Mouse (Mus musculus) ES-E14 (cell line): ENCODE data around the gene Mrps14. TPM values are rescaled to one million over a fixed set of nuclear protein-coding genes. Genes with fewer than 3 reads are reported as not detected.
A peak's percentile ranks its signal among the peaks of the same experiment; 100 is the strongest.

ENCODE experiments used
- DNase-seq: peaks from one replicate; pipeline ENCODE4 v3.0.0-alpha.2; 2013; ENCODE audit warnings: low read depth, low spot score
- H3K27ac ChIP-seq: 2 replicates; pipeline ENCODE4 v1.5.1; 2012; ENCODE audit warnings: low read depth, mild to moderate bottlenecking, low read length, moderate library complexity, mixed read lengths; ENCODE audit not compliant: poor library complexity, insufficient read depth, severe bottlenecking
- H3K36me3 ChIP-seq: 2 replicates; pipeline ENCODE4 v1.6.1; 2012; ENCODE audit warnings: mild to moderate bottlenecking, low read length, moderate library complexity, mixed read lengths; ENCODE audit not compliant: control insufficient read depth, poor library complexity, insufficient read depth, severe bottlenecking
- H3K4me1 ChIP-seq, 2 experiments: fragments of 150-350 bp in 1 of 2; sonication (generic) in 1 of 2; 2 replicates each; pipeline ENCODE4 v1.6.1; 2012; ENCODE audit warnings: low read length in 2 of 2, mild to moderate bottlenecking in 1 of 2, mixed read lengths in 1 of 2; ENCODE audit not compliant: control insufficient read depth in 2 of 2, insufficient read depth in 2 of 2, poor library complexity in 1 of 2
- H3K4me3 ChIP-seq, 2 experiments: fragments of 150-350 bp in 1 of 2; sonication (generic) in 1 of 2; 2 replicates each; pipeline ENCODE4 v1.5.1; 2012; ENCODE audit warnings: low read length in 2 of 2, low read depth in 1 of 2, mild to moderate bottlenecking in 1 of 2, mixed read lengths in 1 of 2; ENCODE audit not compliant: insufficient read depth in 1 of 2, poor library complexity in 1 of 2, severe bottlenecking in 1 of 2
- H3K9ac ChIP-seq: 2 replicates; pipeline ENCODE4 v1.6.1; 2012; ENCODE audit warnings: low read depth, mild to moderate bottlenecking, low read length, mixed read lengths; ENCODE audit not compliant: poor library complexity, insufficient read depth, severe bottlenecking
- H3K9me3 ChIP-seq: fragments of 150-350 bp; sonication (generic); 2 replicates; pipeline ENCODE4 v1.6.1; 2012; ENCODE audit warnings: low read depth, mild to moderate bottlenecking, low read length; ENCODE audit not compliant: control insufficient read depth, insufficient read depth
- CHD2 ChIP-seq: IDR thresholded peaks from 2 replicates; pipeline ENCODE4 v1.6.1; 2014; ENCODE audit warnings: mild to moderate bottlenecking, low read depth, low read length, inconsistent platforms
- HCFC1 ChIP-seq: IDR thresholded peaks from 2 replicates; pipeline ENCODE4 v1.6.1; 2012; ENCODE audit warnings: low read length, inconsistent platforms, borderline replicate concordance; ENCODE audit not compliant: insufficient read depth
- MAFK ChIP-seq: IDR thresholded peaks from 2 replicates; pipeline ENCODE4 v1.6.1; 2014; ENCODE audit warnings: mild to moderate bottlenecking, low read depth, low read length, inconsistent platforms; ENCODE audit not compliant: insufficient read depth
- ZC3H11A ChIP-seq: IDR thresholded peaks from 2 replicates; pipeline ENCODE4 v1.6.1; 2012; ENCODE audit warnings: low read depth, mild to moderate bottlenecking, inconsistent platforms, low read length, borderline replicate concordance
- ZNF384 ChIP-seq: IDR thresholded peaks from 2 replicates; pipeline ENCODE4 v1.6.1; 2012; ENCODE audit warnings: low read depth, low read length, inconsistent platforms
- in situ Hi-C, 2 experiments: fragments of 600-800 bp; cut with MboI; formaldehyde crosslinking; loops; one replicate each; pipeline ENCODE4 v1.15.1; 2025; ENCODE audit warnings: low sequenced_read_pairs in 2 of 2, inconsistent platforms in 1 of 2; ENCODE audit not compliant: unreplicated experiment in 2 of 2
- total RNA-seq: library from RNA; depleted of rRNA; stranded (reverse); fragments of 300-350 nt; gene quantifications from 2 replicates; pipeline ENCODE4 v1.2.3, GENCODE M21; 2012

Gene Mrps14
- total RNA-seq, 1 experiment: 71.6 TPM

DNA sequence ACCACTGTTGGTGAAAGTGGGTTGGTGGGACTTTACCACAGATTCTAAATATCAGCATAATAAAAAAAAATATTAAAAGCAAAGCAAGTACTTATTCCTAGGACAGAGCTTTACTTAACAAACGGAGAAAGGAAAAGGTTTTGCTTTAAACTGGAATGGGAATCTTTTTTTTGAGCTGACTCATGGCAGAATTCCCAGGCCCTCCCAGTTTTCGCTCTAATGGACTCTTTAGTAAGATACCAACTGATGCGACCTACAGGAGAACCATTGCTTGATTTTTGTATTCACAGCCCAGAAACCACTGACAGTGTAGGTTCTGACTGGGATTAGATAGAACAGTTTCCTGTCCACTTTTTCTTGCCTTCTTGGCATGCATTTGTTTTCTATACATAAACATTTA is 15.6 kb downstream of the Mrps14 start:
- Histone ChIP-seq H3K4me1 (peaks cover 3 to 10% of the 10 kb centered on the region in 2 experiments), H3K27ac (peak overlapping the region; percentile 34; the same call in 1 of the 2 replicates), H3K9ac (peak overlapping the region; percentile 94; the same call in 1 of the 2 replicates), H3K36me3 (peaks cover 19% of the 10 kb centered on the region), H3K4me3 (peak overlapping the region; percentile 77 to 91), H3K9me3 (no peaks in the 10 kb centered on the region)
- TF ChIP-seq MAFK: peak; percentile 40; the same call in 1 of the 2 replicates
- no peak for TF ChIP-seq HCFC1
- in situ Hi-C loops: no loop called here
- no peak for DNase-seq

DNA sequence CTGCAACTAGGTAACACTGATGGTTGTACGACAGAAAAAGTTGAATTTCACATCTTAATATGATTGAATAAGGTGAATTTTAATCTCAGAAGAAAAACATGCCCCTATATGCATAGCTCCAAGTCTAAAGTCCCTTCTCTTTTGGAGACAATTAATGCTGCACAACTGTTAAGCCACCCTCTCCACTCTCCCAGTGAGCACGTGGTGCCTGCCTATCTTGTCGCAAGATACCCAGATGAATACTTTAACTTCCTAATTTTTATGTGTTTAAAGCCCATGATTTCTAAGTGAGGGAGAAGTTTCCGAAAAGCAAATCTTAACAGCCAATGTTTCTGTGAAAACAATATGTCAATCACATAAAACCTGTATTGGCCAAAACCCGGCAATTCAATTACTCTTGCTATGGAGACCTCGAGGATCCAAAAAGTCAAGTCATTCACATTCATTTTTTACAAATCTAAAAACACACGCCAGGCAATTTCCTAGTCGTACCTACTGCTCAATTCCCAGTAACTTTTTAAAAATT is 16.6 kb downstream of the Mrps14 start:
- Histone ChIP-seq H3K4me3 (peak overlapping the region; percentile 77 to 91), H3K9me3 (no peaks in the 10 kb centered on the region), H3K27ac (peak overlapping the region; percentile 20; the same call in 1 of the 2 replicates), H3K4me1 (peaks cover 3 to 8% of the 10 kb centered on the region in 2 experiments), H3K9ac (peak overlapping the region; percentile 94), H3K36me3 (peaks cover 9% of the 10 kb centered on the region)
- DNase-seq: no peak
- in situ Hi-C loops: no loop called here
- no peak for TF ChIP-seq ZNF384

DNA sequence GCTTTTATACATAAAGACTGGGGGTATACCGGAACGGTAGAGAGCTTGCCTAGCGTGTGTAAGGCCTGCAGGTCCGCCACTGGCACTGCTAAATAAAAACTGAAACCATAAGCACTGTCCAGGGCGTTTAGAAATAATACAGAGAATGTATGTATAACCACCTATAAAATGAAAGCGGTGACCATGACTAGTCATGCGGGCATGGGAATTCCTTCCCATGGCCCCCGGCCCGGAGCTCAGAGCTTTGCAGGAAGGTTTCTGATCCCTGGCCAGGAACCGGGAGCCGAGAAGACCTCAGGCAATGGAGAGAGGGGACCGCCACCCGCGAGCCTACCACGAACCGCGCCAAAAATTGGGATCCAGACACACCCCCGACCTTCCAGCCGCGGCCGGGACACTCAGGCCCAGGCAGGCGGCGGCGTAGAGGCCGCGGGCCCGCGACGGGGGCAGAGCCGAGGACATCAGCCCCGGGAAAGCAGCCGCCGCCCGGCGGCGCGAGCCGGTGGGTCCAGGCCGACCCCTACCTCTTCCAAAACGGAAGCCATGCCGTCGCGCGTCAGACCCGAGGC is 17.2 kb downstream of the Mrps14 start:
- H3K4me1 ChIP-seq: peaks cover 5 to 8% of the 10 kb centered on the region in 2 experiments
- no peak for TF ChIP-seq ZNF384
- no peak for TF ChIP-seq ZC3H11A
- no peak for TF ChIP-seq HCFC1
- TF ChIP-seq CHD2: no peak
- no peak for TF ChIP-seq MAFK
- peak overlapping the region; percentile 94 for H3K9ac ChIP-seq
- peak overlapping the region; percentile 81 for H3K27ac ChIP-seq
- DNase-seq: no peak
- H3K9me3 ChIP-seq: no peaks in the 10 kb centered on the region
- peaks cover 8% of the 10 kb centered on the region for H3K36me3 ChIP-seq
- H3K4me3 ChIP-seq: peak overlapping the region; percentile 77 to 91
- in situ Hi-C loops: no loop called here

DNA sequence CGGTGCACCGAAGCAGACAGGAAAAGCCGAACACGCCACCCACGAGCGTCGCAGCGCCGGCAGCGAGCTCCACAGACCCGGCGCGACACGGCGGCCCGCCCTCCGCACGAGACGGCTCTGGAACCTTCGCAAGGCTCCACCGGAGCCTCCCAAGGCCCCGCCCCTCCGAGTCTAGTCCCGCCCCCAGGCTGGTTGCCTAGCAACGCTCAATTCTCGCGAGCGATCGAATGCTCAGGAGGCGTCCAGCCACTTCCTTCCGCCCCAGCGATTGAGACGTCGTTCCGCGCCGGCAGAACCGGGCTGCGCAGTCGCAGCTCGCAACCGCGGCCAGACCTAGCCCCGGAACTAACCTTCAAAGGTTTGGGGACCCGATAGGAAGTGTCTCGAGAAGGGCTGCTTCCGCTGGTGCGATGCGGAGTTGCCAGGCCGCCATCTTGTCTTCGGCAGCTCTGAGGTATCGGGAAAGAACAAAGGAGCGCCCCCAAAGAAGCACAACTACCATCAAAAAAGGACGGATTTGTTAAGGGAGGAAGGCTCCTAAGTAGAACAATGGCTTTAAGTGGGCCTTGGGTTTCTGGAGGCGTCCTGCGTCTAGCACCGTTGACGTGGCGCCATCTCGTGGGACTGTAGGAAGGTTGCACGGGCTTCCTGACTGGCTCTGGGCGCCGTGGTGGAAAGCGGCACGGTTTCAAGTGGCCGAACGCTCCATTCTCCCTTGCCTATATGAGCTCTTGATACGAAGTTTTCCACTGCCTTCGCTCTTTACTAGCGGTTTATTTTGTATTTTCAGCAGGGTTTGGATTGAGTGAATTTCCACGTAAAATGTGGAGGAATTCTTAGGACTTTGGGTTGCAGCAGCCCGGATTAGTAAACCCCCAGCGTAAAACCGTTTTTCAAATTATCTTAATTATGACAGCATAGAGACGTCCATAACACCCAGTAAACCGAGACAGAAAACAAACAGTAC is 18.0 kb downstream of the Mrps14 start, which contains the start of gene Cacybp:
TSS of gene Cacybp (minus strand) at position 173 of the 967 bp plus-strand sequence.
- Histone ChIP-seq H3K4me3 (peak within 1 kb of the TSS; percentile 88 to 91), H3K36me3 (no peaks in the 10 kb centered on the region; the same call in 1 of the 2 replicates), H3K4me1 (peaks cover 4 to 11% of the 10 kb centered on the region in 2 experiments), H3K9me3 (no peaks in the 10 kb centered on the region), H3K9ac (peak within 1 kb of the TSS; percentile 96), H3K27ac (peak within 1 kb of the TSS; percentile 93)
- TF ChIP-seq ZC3H11A (peak; percentile 17; the same call in 1 of the 2 replicates), HCFC1 (peak; percentile 91), CHD2 (peak; percentile 85), ZNF384 (no peak), MAFK (no peak)
- DNase-seq: peak; percentile 95
- in situ Hi-C loops: no loop called here
